Mouse (Mus musculus): ENCODE results near the gene Amph. TPM values are rescaled to one million over a fixed set of nuclear protein-coding genes. Genes with fewer than 3 reads are reported as not detected.

Amph gene
- polyA plus RNA-seq, 1 experiment from 2014 or later = 14.9 TPM

DNA sequence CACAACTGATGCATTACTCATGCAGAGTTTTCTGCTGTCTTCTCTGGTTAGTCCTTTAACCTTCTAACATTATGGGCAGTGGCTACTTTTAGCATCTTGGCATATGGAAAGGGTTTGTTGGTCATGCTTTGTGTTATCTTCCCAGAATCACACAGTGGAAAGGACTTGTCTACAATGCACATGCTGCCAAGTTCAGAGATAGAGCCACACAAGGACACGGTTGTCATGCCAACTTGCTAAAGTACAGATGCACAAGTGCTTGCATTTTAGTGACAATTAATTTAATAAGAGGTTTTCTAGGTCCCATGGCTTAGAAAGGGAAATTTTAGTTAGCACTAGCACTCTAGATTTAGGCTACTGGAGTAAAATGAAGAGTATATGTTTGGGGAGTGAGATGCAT lies 104.1 kb downstream of the Amph start:
- Histone ChIP-seq H3K4me3 (ENCODE audit: low read length) (no peak overlapping the region), H3K9ac (ENCODE audit: low read depth, low read length) (no peak overlapping the region), H3K27me3 (ENCODE audit: control insufficient read depth, insufficient read depth, low read length) (no peaks in the 10 kb centered on the region), H3K4me2 (replicated peaks; ENCODE audit: low read depth, low read length) (no peak overlapping the region), H3K4me1 (ENCODE audit: control insufficient read depth, insufficient read depth, low read length) (no peaks in the 10 kb centered on the region), H3K36me3 (ENCODE audit: control insufficient read depth, insufficient read depth, low read length) (no peaks in the 10 kb centered on the region), H3K27ac (ENCODE audit: low read depth, low read length) (no peak overlapping the region), H3K9me3 (ENCODE audit: control insufficient read depth, low read length) (no peaks in the 10 kb centered on the region)
- no peak for ATAC-seq (ENCODE audit: low FRiP score, low TSS enrichment)
- 85% methylated on average over 1 of the region's 1 CpGs for WGBS

DNA sequence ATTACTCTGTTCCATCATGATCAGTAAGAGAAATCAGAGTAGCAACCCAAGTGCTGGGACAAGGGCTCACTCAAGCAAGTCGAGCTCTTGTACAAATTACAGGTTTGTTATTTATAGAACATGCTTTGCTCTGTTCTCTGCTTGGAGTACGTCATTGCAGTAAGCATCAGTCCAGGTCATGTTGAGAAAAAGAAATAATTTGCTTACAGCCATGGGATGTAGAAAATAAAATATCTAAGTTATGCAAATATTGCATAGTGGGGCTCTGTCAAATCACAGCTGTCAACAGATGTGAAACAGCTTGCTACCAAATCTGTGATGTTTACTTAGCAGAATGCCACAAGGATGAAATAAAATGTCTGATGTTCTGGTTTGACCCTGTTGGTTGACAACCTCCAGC lies 106.5 kb downstream of the Amph start:
- WGBS = 45% methylated on average over 2 of the region's 2 CpGs
- Histone ChIP-seq H3K9ac (ENCODE audit: low read depth, low read length) (no peak overlapping the region), H3K27ac (ENCODE audit: low read depth, low read length) (no peak overlapping the region), H3K27me3 (ENCODE audit: control insufficient read depth, insufficient read depth, low read length) (no peaks in the 10 kb centered on the region), H3K4me2 (replicated peaks; ENCODE audit: low read depth, low read length) (no peak overlapping the region), H3K9me3 (ENCODE audit: control insufficient read depth, low read length) (no peaks in the 10 kb centered on the region), H3K36me3 (ENCODE audit: control insufficient read depth, insufficient read depth, low read length) (no peaks in the 10 kb centered on the region), H3K4me1 (ENCODE audit: control insufficient read depth, insufficient read depth, low read length) (no peaks in the 10 kb centered on the region), H3K4me3 (ENCODE audit: low read length) (no peak overlapping the region)
- ATAC-seq (ENCODE audit: low FRiP score, low TSS enrichment) = no peak

DNA sequence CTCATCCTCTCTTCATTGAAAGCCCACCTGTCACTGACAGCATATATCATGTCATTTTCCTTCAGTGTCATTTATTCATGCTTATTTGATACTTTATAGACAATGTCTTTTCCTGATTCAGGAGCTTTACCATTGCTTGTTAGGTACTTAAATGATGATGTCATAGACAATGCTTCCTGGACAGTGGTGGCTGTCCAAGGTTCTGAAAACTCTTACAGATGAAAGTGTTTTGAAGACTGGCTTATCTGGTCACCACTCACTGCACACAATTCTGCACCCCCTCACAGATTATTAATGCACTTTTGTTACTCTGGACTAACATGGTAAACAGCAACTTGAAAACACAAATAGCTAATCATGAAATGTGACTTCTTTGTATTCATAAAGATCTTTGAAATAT lies 124.3 kb downstream of the Amph start:
- Histone ChIP-seq H3K27ac (ENCODE audit: low read depth, low read length) (no peak overlapping the region), H3K9me3 (ENCODE audit: control insufficient read depth, low read length) (no peaks in the 10 kb centered on the region), H3K36me3 (ENCODE audit: control insufficient read depth, insufficient read depth, low read length) (no peaks in the 10 kb centered on the region), H3K9ac (ENCODE audit: low read depth, low read length) (no peak overlapping the region), H3K4me1 (ENCODE audit: control insufficient read depth, insufficient read depth, low read length) (no peaks in the 10 kb centered on the region), H3K27me3 (ENCODE audit: control insufficient read depth, insufficient read depth, low read length) (no peaks in the 10 kb centered on the region), H3K4me2 (replicated peaks; ENCODE audit: low read depth, low read length) (no peak overlapping the region), H3K4me3 (ENCODE audit: low read length) (no peak overlapping the region)
- 0 out of 2 replicates have a peak, but pooled peaks have one; percentile 35 for ATAC-seq (ENCODE audit: low FRiP score, low TSS enrichment)

DNA sequence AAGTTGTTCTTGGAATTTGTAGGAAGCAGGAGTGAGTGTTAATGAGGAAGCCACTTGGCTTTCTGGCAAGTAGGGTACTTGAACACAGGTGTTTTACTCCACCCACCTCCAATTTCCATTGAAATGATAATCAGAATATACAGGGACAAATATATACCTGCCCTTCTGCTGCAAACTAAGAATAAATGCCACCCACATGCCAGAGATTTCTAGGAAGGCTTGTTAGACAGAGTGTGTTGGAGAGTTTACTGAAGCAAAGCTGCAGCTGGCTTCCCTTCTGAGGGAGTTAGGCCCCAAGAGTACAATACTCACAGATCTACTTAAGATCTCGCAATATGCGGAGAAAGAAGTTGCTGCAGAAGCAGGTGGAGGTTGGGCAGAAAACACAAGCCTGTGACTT lies 129.4 kb downstream of the Amph start:
- no peaks in the 10 kb centered on the region for H3K4me1 ChIP-seq (ENCODE audit: control insufficient read depth, insufficient read depth, low read length)
- no peak overlapping the region for H3K4me3 ChIP-seq (ENCODE audit: low read length)
- no peak overlapping the region for H3K9ac ChIP-seq (ENCODE audit: low read depth, low read length)
- H3K36me3 ChIP-seq (ENCODE audit: control insufficient read depth, insufficient read depth, low read length) = no peaks in the 10 kb centered on the region
- H3K4me2 ChIP-seq (replicated peaks; ENCODE audit: low read depth, low read length) = no peak overlapping the region
- WGBS = 95% methylated on average over 2 of the region's 2 CpGs
- no peak for ATAC-seq (ENCODE audit: low FRiP score, low TSS enrichment)
- H3K27ac ChIP-seq (ENCODE audit: low read depth, low read length) = no peak overlapping the region
- no peaks in the 10 kb centered on the region for H3K27me3 ChIP-seq (ENCODE audit: control insufficient read depth, insufficient read depth, low read length)
- no peaks in the 10 kb centered on the region for H3K9me3 ChIP-seq (ENCODE audit: control insufficient read depth, low read length)

DNA sequence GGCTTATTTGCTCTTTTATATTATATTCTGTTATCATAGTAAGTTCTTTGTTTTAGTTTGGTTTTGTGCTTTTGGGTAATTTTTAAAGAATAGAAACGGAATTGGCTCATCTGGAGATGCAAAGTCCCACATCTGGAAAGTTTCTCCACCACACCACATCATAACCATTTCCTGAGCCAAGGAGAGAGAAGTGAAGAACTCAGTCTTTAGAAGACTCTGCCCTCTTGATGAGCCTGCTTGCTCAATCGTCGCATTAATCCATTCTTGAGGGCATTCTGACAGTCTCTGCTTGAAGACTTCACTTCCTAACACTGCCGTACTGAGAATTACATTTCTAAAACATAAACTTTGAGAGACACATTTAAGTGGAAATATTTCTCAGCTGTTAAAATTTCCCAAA lies 133.9 kb downstream of the Amph start:
- no peaks in the 10 kb centered on the region for H3K4me1 ChIP-seq (ENCODE audit: control insufficient read depth, insufficient read depth, low read length)
- no peaks in the 10 kb centered on the region for H3K27me3 ChIP-seq (ENCODE audit: control insufficient read depth, insufficient read depth, low read length)
- no peaks in the 10 kb centered on the region for H3K9me3 ChIP-seq (ENCODE audit: control insufficient read depth, low read length)
- no peak overlapping the region for H3K4me3 ChIP-seq (ENCODE audit: low read length)
- H3K36me3 ChIP-seq (ENCODE audit: control insufficient read depth, insufficient read depth, low read length) = no peaks in the 10 kb centered on the region
- H3K9ac ChIP-seq (ENCODE audit: low read depth, low read length) = no peak overlapping the region
- no peak for ATAC-seq (ENCODE audit: low FRiP score, low TSS enrichment)
- WGBS = 92% methylated on average over 4 of the region's 4 CpGs
- H3K27ac ChIP-seq (ENCODE audit: low read depth, low read length) = no peak overlapping the region
- H3K4me2 ChIP-seq (replicated peaks; ENCODE audit: low read depth, low read length) = no peak overlapping the region

GRCm38 (mm10) chr13:19094571-19094970 lies 146.6 kb downstream of the Amph start:
- Histone ChIP-seq H3K4me3 (ENCODE audit: low read length) (no peak overlapping the region), H3K4me1 (ENCODE audit: control insufficient read depth, insufficient read depth, low read length) (no peaks in the 10 kb centered on the region), H3K27me3 (ENCODE audit: control insufficient read depth, insufficient read depth, low read length) (no peaks in the 10 kb centered on the region), H3K27ac (ENCODE audit: low read depth, low read length) (no peak overlapping the region), H3K4me2 (replicated peaks; ENCODE audit: low read depth, low read length) (no peak overlapping the region), H3K36me3 (ENCODE audit: control insufficient read depth, insufficient read depth, low read length) (no peaks in the 10 kb centered on the region), H3K9ac (ENCODE audit: low read depth, low read length) (no peak overlapping the region), H3K9me3 (ENCODE audit: control insufficient read depth, low read length) (no peaks in the 10 kb centered on the region)
- 94% methylated on average over 6 of the region's 6 CpGs for WGBS
- ATAC-seq (ENCODE audit: low FRiP score, low TSS enrichment) = no peak

DNA sequence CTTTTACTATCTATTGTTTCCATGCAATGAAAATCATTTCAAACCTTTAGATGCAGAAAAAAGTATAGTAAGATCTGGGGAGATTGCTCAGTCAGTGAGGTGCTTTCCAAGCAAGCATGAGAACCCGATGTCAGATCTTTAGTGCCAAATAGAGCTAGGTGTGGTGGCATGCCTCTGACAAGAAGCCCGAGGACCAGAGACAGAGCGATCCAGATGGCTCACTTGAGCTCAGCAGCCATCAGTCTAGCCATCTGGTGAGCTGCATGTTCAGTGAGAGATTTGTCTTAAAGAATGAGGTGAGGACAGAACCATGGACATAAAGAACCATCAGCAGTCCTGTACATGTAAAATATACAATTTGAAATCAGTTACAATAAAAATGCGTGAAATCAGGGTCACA lies 149.1 kb downstream of the Amph start:
- H3K9me3 ChIP-seq (ENCODE audit: control insufficient read depth, low read length) = no peaks in the 10 kb centered on the region
- no peaks in the 10 kb centered on the region for H3K4me1 ChIP-seq (ENCODE audit: control insufficient read depth, insufficient read depth, low read length)
- H3K27ac ChIP-seq (ENCODE audit: low read depth, low read length) = no peak overlapping the region
- no peak overlapping the region for H3K9ac ChIP-seq (ENCODE audit: low read depth, low read length)
- ATAC-seq (ENCODE audit: low FRiP score, low TSS enrichment) = no peak
- WGBS = 84% methylated on average over 4 of the region's 4 CpGs
- no peaks in the 10 kb centered on the region for H3K27me3 ChIP-seq (ENCODE audit: control insufficient read depth, insufficient read depth, low read length)
- H3K4me3 ChIP-seq (ENCODE audit: low read length) = no peak overlapping the region
- no peaks in the 10 kb centered on the region for H3K36me3 ChIP-seq (ENCODE audit: control insufficient read depth, insufficient read depth, low read length)
- no peak overlapping the region for H3K4me2 ChIP-seq (replicated peaks; ENCODE audit: low read depth, low read length)

- Histone ChIP-seq H3K9me3 (ENCODE audit: control insufficient read depth, low read length) (no peaks in the 10 kb centered on the region), H3K9ac (ENCODE audit: low read depth, low read length) (no peak overlapping the region), H3K4me2 (replicated peaks; ENCODE audit: low read depth, low read length) (no peak overlapping the region), H3K4me3 (ENCODE audit: low read length) (no peak overlapping the region), H3K27me3 (ENCODE audit: control insufficient read depth, insufficient read depth, low read length) (no peaks in the 10 kb centered on the region), H3K36me3 (ENCODE audit: control insufficient read depth, insufficient read depth, low read length) (no peaks in the 10 kb centered on the region), H3K27ac (ENCODE audit: low read depth, low read length) (no peak overlapping the region), H3K4me1 (ENCODE audit: control insufficient read depth, insufficient read depth, low read length) (no peaks in the 10 kb centered on the region)
- WGBS = 88% methylated on average over 10 of the region's 10 CpGs
- no peak for ATAC-seq (ENCODE audit: low FRiP score, low TSS enrichment)
These were observed 153.9 kb downstream of the Amph start for GRCm38 (mm10) chr13:19101889-19102402.

- ATAC-seq (ENCODE audit: low FRiP score, low TSS enrichment) = no peak
- Histone ChIP-seq H3K9ac (ENCODE audit: low read depth, low read length) (no peak overlapping the region), H3K27ac (ENCODE audit: low read depth, low read length) (no peak overlapping the region), H3K27me3 (ENCODE audit: control insufficient read depth, insufficient read depth, low read length) (no peaks in the 10 kb centered on the region), H3K9me3 (ENCODE audit: control insufficient read depth, low read length) (no peaks in the 10 kb centered on the region), H3K36me3 (ENCODE audit: control insufficient read depth, insufficient read depth, low read length) (no peaks in the 10 kb centered on the region), H3K4me1 (ENCODE audit: control insufficient read depth, insufficient read depth, low read length) (no peaks in the 10 kb centered on the region), H3K4me3 (ENCODE audit: low read length) (no peak overlapping the region), H3K4me2 (replicated peaks; ENCODE audit: low read depth, low read length) (no peak overlapping the region)
- 49% methylated on average over 5 of the region's 5 CpGs for WGBS
These were observed 158.4 kb downstream of the Amph start for GRCm38 (mm10) chr13:19106418-19106817.

DNA sequence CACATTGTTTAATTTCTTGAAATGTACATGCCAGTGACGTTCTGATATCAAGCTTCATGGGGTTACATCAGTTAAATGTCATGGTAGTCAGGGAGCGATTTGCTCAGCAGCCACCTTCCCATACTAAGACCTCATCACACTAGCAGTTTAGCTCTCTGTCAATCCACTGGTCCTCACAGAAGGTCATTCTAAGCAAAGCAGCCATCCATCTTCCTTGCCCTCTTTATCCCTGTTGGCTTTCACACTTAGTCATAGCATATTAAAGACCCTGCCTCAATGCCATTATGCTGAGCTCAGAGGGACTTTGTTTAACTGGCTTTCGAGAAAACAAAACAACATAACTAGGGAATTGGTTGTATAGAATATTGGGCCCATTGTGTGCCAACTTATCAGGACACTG lies 161.3 kb downstream of the Amph start:
- H3K4me3 ChIP-seq (ENCODE audit: low read length) = no peak overlapping the region
- H3K9ac ChIP-seq (ENCODE audit: low read depth, low read length) = no peak overlapping the region
- no peaks in the 10 kb centered on the region for H3K36me3 ChIP-seq (ENCODE audit: control insufficient read depth, insufficient read depth, low read length)
- no peak for ATAC-seq (ENCODE audit: low FRiP score, low TSS enrichment)
- H3K9me3 ChIP-seq (ENCODE audit: control insufficient read depth, low read length) = no peaks in the 10 kb centered on the region
- 71% methylated on average over 3 of the region's 3 CpGs for WGBS
- H3K4me2 ChIP-seq (replicated peaks; ENCODE audit: low read depth, low read length) = no peak overlapping the region
- no peaks in the 10 kb centered on the region for H3K4me1 ChIP-seq (ENCODE audit: control insufficient read depth, insufficient read depth, low read length)
- H3K27me3 ChIP-seq (ENCODE audit: control insufficient read depth, insufficient read depth, low read length) = no peaks in the 10 kb centered on the region
- no peak overlapping the region for H3K27ac ChIP-seq (ENCODE audit: low read depth, low read length)

Data from kidney, embryonic 14.5 days (tissue).